Mouse (Mus musculus) MEL (cell line): ENCODE results near the gene Lipt1.

Experiments
- CHD1 ChIP-seq: IDR thresholded peaks from 2 replicates; pipeline ENCODE4 v1.6.1; 2012; ENCODE audit warnings: low read depth, mild to moderate bottlenecking, inconsistent platforms, low read length, improper control_type of control experiment
- CTCF ChIP-seq, 3 experiments: IDR thresholded peaks in 2 of 3; conservative IDR thresholded peaks in 1 of 3; 2 replicates each; pipeline ENCODE4 v1.5.1; 2011 to 2012; ENCODE audit warnings: low read length in 3 of 3, low read depth in 2 of 3, mild to moderate bottlenecking in 2 of 3, improper control_type of control experiment in 1 of 3, inconsistent platforms in 1 of 3, mixed read lengths in 1 of 3, moderate library complexity in 1 of 3; ENCODE audit not compliant: control insufficient read depth in 1 of 3, insufficient read depth in 1 of 3, poor library complexity in 1 of 3, severe bottlenecking in 1 of 3
- ELF1 ChIP-seq: IDR thresholded peaks from 2 replicates; pipeline ENCODE4 v1.6.1; 2014; ENCODE audit warnings: low read depth, mild to moderate bottlenecking, inconsistent platforms, low read length, improper control_type of control experiment, moderate library complexity
- EP300 ChIP-seq, 2 experiments: IDR thresholded peaks; 2 replicates each; pipeline ENCODE4 v1.6.1; 2011; ENCODE audit warnings: improper control_type of control experiment in 2 of 2, low read length in 2 of 2, low read depth in 1 of 2, mild to moderate bottlenecking in 1 of 2
- ETS1 ChIP-seq: IDR thresholded peaks from 2 replicates; pipeline ENCODE4 v1.6.1; 2012; ENCODE audit warnings: low read depth, mild to moderate bottlenecking, inconsistent platforms, low read length, improper control_type of control experiment, moderate library complexity
- MAFK ChIP-seq: IDR thresholded peaks from 2 replicates; pipeline ENCODE4 v1.6.1; 2011; ENCODE audit warnings: low read depth, mild to moderate bottlenecking, low read length, improper control_type of control experiment, borderline replicate concordance
- MAX ChIP-seq: IDR thresholded peaks from 2 replicates; pipeline ENCODE4 v1.6.1; 2011; ENCODE audit warnings: low read length, improper control_type of control experiment
- MXI1 ChIP-seq: IDR thresholded peaks from 2 replicates; pipeline ENCODE4 v1.6.1; 2011; ENCODE audit warnings: mild to moderate bottlenecking, low read depth, low read length, improper control_type of control experiment
- POLR2A ChIP-seq, 2 experiments: IDR thresholded peaks; 2 replicates each; pipeline ENCODE4 v1.6.1; 2011 to 2012; ENCODE audit warnings: low read length in 2 of 2, mild to moderate bottlenecking in 2 of 2, control low read depth in 1 of 2, improper control_type of control experiment in 1 of 2, low read depth in 1 of 2, moderate library complexity in 1 of 2; ENCODE audit not compliant: control insufficient read depth in 1 of 2, insufficient read depth in 1 of 2, poor library complexity in 1 of 2
- RCOR1 ChIP-seq: IDR thresholded peaks from 2 replicates; pipeline ENCODE4 v1.6.1; 2012; ENCODE audit warnings: low read depth, mild to moderate bottlenecking, inconsistent platforms, low read length, improper control_type of control experiment
- TAL1 ChIP-seq: IDR thresholded peaks from 2 replicates; pipeline ENCODE4 v1.6.1; 2012; ENCODE audit warnings: mild to moderate bottlenecking, inconsistent platforms, low read length, moderate library complexity, mixed read lengths
- TBP ChIP-seq: IDR thresholded peaks from 2 replicates; pipeline ENCODE4 v1.8.0; 2011; ENCODE audit warnings: low read depth, low read length, improper control_type of control experiment
- USF1 ChIP-seq: IDR thresholded peaks from 2 replicates; pipeline ENCODE4 v1.6.1; 2014; ENCODE audit warnings: low read depth, mild to moderate bottlenecking, inconsistent platforms, low read length, improper control_type of control experiment, moderate library complexity
- ZNF384 ChIP-seq: IDR thresholded peaks from 2 replicates; pipeline ENCODE4 v1.6.1; 2012; ENCODE audit warnings: low read depth, mild to moderate bottlenecking, inconsistent platforms, low read length, improper control_type of control experiment

DNA sequence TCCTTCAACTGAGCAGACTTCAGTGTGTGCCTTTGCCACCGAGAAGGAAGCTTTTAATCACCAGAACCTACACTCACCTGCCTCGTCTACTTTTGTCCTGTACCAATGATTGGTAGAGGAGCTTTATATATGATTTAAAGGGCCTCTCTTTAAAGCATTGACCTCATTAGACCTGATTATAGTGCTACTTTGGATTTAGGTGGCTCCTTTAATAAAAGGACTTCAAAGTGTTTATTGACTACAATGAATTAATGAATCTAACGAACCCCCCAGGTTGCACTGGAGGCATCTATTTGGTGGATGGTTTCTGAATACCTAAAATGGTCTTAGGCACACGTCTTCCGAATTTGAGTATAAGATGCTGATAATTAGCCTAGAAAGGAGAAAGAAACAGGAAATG is 44.9 kb downstream of the Lipt1 start, which contains the start of gene Lyg2:
- TF ChIP-seq TBP (no peak), CTCF (IDR thresholded peaks at IDR 0.05 in 2 of 3, conservative IDR thresholded peaks at IDR 0.05 in 1 of 3; ENCODE audit: control insufficient read depth in 1 of 3, insufficient read depth in 1 of 3, low read depth in 2 of 3, low read length in 3 of 3, poor library complexity in 1 of 3, severe bottlenecking in 1 of 3) (no peak), RCOR1 (no peak), USF1 (no peak), POLR2A (IDR thresholded peaks at IDR 0.05; ENCODE audit: control insufficient read depth in 1 of 2, insufficient read depth in 1 of 2, low read depth in 1 of 2, low read length in 2 of 2, poor library complexity in 1 of 2) (no peak), MAX (no peak), TAL1 (no peak), MAFK (no peak), ETS1 (no peak), EP300 (IDR thresholded peaks at IDR 0.05; ENCODE audit: low read depth in 1 of 2, low read length in 2 of 2) (no peak), ELF1 (no peak), ZNF384 (no peak), CHD1 (no peak), MXI1 (no peak)
